Mouse (Mus musculus) spleen, postnatal 4 days (tissue): ENCODE results near the gene 1700028P14Rik.

Experiments used
- DNase-seq, 2 experiments: peaks; one replicate each; pipeline ENCODE4 v3.0.0; 2022; ENCODE audit warnings: low spot score in 2 of 2

1700028P14Rik gene

GRCm38 (mm10) chr19:23607951-23608350, 44.7 kb downstream of the 1700028P14Rik start:
- no peak for DNase-seq

DNA sequence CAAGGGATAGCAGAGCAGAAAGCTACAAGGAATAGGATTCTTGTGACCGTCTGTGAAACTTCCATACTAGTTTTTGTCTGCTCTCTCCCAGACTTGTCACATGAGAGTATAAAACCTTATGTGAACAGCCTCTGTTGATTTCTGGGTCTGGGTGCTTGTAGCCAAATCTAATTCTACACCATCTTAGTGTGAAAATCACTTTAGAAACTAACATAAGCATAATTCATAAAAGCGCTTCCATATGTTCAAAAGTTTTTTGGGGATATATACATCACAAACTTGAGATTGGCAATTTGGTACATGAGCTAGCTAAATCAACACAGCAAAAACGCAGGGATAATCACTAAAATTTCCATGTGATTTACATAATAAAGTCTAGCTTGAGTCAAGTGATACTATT, 57.7 kb downstream of the 1700028P14Rik start:
- DNase-seq: no peak

DNA sequence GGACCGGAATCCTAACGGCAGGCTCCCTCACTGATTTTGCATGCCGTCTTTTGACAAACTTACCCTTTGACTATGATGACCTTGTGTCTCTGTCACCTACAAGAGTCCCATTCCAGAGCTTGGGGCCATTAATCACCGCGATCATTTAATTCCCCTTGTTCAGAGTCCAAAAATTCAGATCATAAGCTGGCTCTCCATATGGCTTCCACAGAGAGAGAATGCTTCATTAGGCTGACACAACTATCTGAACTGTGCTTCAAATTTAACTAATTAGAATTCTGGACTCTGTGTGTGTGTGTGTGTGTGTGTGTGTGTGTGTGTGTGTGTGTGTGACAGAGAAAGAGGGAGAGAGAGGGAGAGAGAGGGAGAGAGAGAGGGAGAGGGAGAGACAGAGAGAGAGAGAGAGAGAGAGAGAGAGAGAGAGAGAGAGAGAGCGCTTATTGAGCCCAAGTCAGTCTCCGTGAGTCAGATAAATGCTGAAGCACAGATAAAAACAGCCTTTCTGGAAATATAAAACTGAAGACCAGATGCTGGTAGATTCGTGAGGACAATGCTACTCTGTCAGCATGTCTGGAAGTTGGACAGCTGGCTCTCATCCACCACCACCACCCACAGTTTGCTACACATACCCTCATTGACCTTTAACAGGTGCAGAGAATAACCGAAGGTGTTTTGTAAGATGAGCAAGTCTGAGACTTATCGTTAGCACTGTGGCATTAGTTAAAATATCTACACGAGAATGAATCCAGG, 73.8 kb downstream of the 1700028P14Rik start:
- no peak for DNase-seq

- no peak for DNase-seq
These were observed 75.9 kb downstream of the 1700028P14Rik start for GRCm38 (mm10) chr19:23576685-23577084.

- no peak for DNase-seq
These were observed 88.9 kb downstream of the 1700028P14Rik start for GRCm38 (mm10) chr19:23563693-23564092.

DNA sequence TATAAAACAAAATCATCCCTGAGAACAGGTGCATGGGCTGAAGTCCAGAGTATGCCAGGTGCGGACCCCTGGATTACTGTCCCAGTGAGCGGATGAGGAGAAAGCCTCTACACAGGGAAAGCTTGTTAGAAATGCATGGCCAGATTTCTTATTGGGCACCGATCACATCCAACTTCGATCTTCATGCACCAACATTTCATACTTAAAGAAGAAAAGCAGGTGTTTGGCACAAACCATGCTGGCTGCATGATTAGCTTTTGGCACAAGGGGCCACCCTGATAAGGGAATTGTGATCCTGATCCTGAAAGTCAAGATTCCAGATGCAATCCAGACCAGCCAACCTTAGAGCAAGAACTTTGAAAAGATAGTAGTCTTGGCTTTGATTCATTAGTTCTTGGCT, 90.0 kb downstream of the 1700028P14Rik start:
- DNase-seq: no peak

DNA sequence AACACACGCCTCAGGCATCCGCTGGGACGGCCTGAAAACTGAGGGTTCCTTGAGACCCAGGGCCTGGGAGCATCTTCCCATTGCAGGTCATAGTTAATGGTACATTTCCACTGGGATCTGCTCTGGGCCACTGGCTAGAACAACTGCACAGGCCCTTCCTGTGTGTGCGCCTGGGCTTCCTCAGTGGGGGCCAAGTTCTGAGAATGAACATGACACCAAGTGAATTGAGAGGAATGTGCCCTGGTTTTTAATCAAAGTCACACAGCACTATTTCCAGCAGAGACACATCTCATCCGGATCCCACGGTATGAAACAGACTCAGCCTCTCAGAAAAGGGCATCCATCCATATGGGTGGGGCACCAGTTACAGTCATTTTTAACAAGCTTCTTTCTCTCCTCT, 90.6 kb downstream of the 1700028P14Rik start:
- DNase-seq: no peak

- DNase-seq: no peak
These were observed 99.2 kb downstream of the 1700028P14Rik start for GRCm38 (mm10) chr19:23553450-23553849.

DNA sequence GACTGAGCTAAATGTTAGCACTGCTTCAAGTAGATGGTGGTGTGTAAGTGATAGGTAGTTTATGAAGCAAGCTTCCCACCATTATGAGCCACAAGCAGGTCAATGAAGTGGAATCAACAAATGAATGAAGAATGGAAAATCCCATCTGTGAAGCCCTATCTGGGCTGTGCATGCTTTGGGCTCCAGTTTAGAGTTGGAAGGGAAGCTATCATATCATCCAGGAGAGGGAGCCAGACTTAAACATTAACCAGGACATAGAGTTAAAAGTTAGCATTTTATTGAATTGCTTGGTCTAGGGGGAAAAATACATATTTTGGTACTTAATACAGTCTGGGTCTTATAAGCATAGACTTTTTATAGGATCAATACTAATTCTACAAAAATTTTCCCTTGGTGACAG, 107.0 kb downstream of the 1700028P14Rik start:
- no peak for DNase-seq

DNA sequence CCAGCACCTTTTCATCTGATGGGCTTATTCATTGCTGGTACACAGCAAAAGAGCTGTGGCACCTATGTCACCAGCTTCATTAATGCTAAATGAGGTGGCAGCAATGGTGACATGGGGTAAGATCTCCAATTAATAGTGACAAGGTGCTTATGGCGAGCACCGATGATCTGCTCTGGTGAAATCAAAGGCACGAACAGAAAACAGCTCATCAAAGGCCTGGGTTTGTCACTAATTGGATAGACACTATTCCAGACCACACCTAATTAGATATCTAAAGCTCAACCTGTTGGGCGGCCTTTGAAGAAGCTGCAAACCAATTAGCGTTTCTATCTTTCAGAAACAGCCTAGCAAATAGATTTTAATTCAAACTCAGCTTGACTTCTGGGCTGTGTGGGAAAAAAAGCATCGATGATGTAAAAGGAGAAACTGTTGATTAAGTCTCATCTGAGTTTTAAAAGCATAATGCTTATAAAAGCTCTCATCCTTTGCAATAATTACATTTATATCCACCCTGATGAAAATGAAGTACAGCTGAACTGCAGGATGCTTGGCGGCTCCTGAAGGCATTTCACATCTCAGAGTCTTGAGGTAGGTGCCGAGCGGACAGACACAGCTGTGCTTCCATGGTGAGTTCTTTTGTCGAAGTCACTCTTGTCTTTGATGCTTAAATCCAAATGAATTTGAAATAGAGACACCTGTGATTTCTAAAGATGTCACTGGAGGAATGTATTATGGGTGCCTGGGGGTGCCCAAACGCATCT, 109.2 kb downstream of the 1700028P14Rik start:
- no peak for DNase-seq

DNA sequence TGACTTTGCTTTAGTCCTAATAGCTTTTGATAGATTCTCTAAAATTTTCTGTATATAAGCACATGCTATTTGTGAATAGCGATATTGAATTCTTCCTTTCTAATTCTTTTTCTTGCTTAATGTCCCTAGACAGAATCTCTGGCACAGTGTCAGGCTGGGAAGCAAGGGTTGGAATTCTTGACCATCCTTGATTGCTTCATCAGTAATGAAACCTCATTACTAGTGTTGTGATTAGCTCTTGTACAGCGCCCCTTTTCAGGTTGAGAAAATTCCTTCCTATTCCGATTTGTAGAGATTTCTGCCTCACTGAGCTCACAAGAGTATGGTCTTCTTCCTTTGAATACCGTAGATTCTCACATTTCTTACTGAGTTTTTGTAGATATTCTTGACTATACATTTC, 109.9 kb downstream of the 1700028P14Rik start:
- DNase-seq: no peak

DNA sequence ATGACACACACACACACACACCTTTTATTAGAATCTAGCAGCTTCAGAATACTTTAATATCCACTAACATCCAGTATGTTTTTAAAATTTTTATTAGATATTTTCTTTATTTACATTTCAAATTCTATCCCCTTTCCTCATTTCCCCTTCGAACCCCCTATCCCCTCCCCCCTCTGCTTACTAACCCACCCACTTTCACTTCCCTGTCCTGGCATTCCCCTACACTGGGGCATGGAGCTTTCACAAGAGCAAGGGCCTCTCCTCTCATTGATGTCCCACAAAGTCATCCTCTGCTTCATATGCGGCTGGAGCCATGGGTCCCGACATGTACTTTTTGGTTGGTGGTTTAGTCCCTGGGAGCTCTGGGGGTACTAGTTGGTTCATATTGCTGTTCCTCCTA, 116.9 kb downstream of the 1700028P14Rik start:
- DNase-seq: no peak

GRCm38 (mm10) chr19:23531899-23532298, 120.7 kb downstream of the 1700028P14Rik start:
- DNase-seq: no peak

DNA sequence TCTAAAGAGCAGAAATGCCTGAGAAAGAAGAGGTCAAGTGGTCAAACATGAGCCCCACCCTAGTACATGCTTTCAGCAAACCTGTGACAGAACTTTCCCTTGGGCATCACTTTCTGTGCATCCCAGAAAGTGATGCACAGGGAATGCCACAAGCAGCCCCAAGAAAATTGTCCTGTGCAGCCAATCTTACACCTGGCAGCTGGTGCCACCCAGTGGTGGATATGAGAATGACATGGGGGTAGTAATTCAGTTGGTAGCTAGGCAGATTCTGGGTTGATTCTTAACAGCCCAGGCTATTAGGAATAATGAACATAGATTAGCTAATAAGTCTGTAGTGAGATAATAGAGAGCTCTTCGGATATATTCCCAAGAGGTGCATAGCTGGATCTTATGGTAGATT, 128.9 kb downstream of the 1700028P14Rik start:
- peak; percentile 40 to 73 for DNase-seq

- DNase-seq: no peak
These were observed 130.8 kb downstream of the 1700028P14Rik start for GRCm38 (mm10) chr19:23521831-23522230.

GRCm38 (mm10) chr19:23521071-23521470, 131.5 kb downstream of the 1700028P14Rik start:
- no peak for DNase-seq

GRCm38 (mm10) chr19:23520629-23521028, 132.0 kb downstream of the 1700028P14Rik start:
- no peak for DNase-seq

DNA sequence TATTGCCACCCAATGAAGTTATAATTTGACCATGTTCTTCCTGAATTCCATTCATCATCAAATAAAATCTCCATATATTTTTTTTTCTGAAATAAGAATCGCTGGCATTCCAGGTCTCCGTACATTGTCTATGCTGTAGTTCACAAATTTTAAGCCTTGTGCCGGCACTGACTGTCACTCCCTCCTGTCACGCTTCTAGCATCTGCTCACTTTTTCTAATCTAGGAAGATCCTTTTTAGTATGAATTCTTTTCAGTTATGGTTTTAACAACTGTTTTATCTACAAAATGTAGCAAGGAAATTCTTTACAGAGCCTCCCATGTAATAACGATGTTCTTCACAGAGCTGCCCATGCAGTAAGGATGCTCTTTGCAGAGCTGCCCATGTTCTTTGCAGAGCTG, 134.1 kb downstream of the 1700028P14Rik start:
- no peak for DNase-seq

DNA sequence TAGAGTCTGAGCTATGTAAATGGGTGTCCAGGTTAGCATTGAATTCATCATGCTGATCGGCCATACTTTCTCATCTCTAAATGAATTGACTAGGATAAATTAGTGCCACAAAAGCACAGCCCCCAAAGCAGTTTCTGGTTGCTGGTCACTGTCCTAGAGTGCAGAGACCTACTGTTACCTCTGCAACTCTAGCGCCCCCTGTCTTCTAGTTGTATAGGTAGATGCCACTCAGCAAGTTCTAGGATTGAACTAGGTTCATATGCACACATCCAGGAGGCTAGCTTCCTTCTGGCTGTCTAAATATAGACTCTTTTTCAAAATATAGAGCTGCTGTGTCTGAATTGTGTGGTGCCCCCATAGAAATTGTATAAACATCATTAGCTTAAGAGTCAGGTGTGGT, 141.3 kb downstream of the 1700028P14Rik start:
- DNase-seq: no peak
